Mouse (Mus musculus): ENCODE data around the gene Rab11fip4.

Gene Rab11fip4

DNA sequence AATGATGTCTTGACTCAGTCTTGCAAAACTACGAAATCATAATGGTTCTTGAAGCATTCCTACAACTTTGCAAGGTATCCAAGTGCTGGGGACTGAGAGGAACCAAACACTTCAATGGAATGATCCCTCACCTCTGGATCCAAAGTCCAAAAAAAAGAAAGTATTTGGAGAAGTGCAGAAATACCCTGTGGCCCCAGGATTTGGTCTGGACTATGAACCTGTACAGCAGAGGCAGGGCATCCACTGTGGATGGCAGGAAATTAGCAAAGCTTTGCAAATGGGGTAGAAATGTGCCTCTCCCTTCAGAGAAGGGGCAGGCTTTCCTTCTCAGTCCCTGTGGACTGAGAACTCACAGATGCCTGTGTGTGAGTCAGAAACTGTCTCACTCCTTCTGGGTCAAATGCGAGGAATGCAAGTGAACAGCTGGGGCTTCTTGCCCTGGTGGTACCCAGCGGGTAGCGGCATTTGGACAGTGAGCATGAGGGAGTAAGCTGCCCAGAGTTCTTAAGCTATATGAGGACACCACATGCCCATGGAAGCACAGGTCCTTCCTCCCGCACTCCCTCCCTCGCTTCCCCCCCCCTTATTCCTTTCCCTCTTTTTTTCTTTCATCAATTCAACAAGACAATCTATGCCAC, 147.0 kb downstream of the Rab11fip4 start:
- DNase-seq (ENCODE audit: low spot score in 2 of 2), result no peak

DNA sequence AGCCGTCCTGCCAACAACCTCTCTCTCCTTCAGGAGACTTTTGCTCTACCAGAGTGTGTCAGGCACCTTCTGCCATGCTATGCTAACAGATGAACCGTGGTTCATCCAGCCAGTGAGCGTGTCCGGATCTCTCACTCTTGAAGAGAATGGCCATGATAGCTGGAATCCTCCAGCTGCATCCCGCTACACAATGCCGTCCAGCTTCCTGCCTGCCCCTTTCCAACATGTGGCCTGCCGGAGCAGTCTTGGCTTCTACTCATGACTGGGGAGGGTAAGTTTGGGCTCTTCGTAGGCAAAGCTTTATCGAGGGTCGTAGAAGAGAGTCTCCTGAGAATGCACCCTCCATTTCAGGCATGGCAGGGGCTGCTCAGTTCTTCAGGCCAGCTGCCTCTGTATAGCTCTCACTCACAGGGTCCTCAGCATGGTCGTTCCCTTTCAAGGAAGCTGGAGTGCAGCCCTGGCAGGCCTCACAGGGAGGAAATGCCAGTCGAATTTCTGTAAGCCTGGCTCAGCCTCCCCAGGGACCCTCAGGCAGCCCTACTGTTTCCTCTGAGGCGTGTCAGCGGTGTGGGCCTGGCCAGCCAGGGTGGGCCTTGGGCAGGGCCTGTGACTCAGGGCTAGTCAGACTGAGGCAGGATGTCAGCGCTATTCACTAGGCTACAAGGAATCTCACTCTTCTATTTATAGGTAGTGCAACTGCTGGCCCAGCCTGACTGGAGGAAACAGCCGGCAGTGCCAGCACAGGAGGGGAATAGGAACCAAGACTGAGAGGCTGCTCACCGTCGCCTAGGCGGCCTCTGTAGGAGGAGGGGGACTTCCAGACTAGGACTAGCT, 147.9 kb downstream of the Rab11fip4 start:
- peak; percentile 14 to 17 for DNase-seq (ENCODE audit: low spot score in 2 of 2)

DNA sequence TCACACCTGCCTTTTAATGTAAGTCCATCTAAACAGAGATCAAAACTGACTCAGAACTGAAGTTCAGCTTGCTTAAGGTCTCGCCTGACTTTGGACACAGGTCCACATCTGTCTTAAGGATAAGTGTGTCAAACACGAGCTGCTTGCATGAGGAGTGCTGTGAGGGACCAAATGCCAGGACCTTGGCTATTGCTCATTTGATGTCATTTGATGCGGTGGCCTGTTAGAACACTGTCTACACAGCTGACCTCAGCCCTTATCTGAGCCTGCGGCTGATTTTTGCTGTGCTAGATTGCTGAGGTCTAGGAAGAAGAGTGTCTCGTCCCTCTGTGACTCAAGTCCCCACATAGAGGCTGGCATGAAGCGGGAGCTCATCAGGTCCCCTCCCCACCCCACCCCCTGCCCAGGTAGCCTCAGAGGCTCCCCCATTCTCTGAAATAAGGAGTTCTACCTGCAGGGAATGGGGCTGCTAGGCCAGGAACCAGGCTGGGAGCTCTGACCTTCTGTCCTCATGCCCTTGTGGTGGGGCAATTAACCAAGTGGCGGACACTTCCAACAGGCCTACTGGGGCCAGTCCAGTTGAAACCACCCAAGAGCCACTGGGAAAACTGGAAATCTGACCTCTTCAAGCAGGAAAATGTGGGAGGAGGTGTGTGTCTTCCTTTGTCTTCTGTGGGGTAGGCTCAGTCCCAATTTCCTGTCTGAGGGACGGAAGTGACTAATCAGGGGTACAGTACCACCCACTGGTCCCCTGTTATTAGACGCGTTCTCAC, 149.9 kb downstream of the Rab11fip4 start:
- DNase-seq (ENCODE audit: low spot score in 2 of 2), result no peak

DNA sequence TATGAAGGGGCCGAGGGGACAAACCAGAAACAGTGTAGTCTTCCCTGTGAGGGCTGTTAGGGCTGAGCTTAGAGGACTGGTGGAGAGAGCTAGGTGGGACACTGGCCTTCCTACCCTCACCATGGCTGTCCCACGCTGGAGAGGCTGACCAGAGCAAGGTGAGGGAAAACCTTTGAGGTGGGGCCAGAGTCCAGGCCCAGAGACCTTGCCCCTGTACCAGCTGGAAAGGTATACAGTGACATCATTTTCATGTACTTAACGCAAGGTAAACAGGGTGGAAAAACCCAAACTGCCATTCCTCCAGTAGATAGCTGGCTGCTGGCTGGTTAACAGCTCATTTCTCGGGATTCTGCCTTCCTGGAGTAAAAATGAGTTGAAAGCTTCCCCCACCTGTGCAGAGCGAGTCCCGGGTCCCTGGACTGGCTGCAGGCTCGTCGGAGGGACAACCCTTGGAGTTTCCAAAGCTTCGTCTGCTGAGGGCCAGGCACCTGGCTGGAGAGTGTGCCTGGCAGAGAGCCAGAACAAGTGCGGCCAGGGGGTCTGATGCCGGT, 155.6 kb downstream of the Rab11fip4 start:
- no peak for DNase-seq (ENCODE audit: low spot score in 2 of 2)
